Mouse (Mus musculus): ENCODE measurements around the gene Hnrnpl. TPM values are rescaled to one million over a fixed set of nuclear protein-coding genes. Genes with fewer than 3 reads are reported as not detected.

Hnrnpl gene
- polyA plus RNA-seq, 1 experiment: 140 TPM

GRCm38 (mm10) chr7:28789235-28789634, 19.1 kb upstream of the Hnrnpl start:
- H3K27ac ChIP-seq (ENCODE audit: insufficient read depth, low read depth, low read length): peak overlapping the region; percentile 56; the same call in 1 of the 2 replicates
- TF ChIP-seq CTCF (IDR thresholded peaks at IDR 0.05; ENCODE audit: extremely low read depth, insufficient read length, insufficient replicate concordance, low read depth, low read length) (no peak), POLR2A (IDR thresholded peaks at IDR 0.05; ENCODE audit: low read depth, low read length) (no peak)
- H3K36me3 ChIP-seq (ENCODE audit: control insufficient read depth, insufficient read depth, low read length): peaks cover 4% of the 10 kb centered on the region; the same call in 1 of the 2 replicates
- H3K4me1 ChIP-seq (ENCODE audit: control insufficient read depth, insufficient read depth, insufficient read length, low read length): peaks cover 5% of the 10 kb centered on the region
- no peaks in the 10 kb centered on the region for H3K27me3 ChIP-seq (ENCODE audit: control insufficient read depth, insufficient read depth, low read length)
- 80% methylated on average over 3 of the region's 3 CpGs for WGBS
- peak overlapping the region; percentile 51; the same call in 1 of the 2 replicates for H3K4me3 ChIP-seq (ENCODE audit: low read depth, low read length)

DNA sequence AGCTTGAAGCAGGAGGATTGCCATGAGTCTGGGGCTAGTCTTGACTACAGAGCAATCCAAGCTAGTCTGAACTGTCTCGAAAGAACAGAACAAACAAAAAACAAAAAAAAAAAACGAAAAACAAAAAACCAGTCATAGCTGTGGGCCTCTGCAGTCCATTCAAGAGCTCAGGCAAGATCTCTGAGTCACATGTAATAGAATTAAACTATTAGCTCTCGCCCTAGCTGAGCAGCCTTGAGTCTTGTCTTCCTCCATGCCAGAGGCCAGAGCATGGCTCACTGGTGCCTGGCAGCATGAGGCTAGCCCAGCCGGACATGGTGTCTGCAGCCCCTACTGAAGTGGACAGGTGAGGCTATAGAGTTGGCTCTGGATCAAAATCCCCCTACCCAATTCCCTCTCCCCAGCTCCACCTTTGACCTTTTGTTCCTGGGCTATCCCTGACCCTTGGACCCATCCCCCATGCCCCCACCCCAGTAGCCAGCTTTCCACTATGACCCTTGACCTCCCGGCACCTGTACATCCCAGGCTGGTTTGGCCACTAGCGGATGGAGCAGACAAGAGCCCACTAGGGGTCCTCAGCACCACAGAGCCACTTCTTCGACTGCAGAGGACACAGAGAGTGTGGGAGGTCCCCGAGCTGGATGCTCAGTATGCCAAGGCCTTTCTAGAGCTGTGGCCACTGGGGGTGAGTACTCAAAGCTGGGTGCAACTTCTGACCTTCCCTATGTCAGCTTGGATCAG, 18.1 kb upstream of the Hnrnpl start:
- Histone ChIP-seq H3K4me1 (ENCODE audit: control insufficient read depth, insufficient read depth, insufficient read length, low read length) (peaks cover 5% of the 10 kb centered on the region), H3K4me3 (ENCODE audit: low read depth, low read length) (peak overlapping the region; percentile 20; the same call in 1 of the 2 replicates), H3K36me3 (ENCODE audit: control insufficient read depth, insufficient read depth, low read length) (peaks cover 4% of the 10 kb centered on the region; the same call in 1 of the 2 replicates), H3K27me3 (ENCODE audit: control insufficient read depth, insufficient read depth, low read length) (no peaks in the 10 kb centered on the region), H3K27ac (ENCODE audit: insufficient read depth, low read depth, low read length) (no peak overlapping the region)
- no peak for TF ChIP-seq POLR2A (IDR thresholded peaks at IDR 0.05; ENCODE audit: low read depth, low read length)
- TF ChIP-seq CTCF (IDR thresholded peaks at IDR 0.05; ENCODE audit: extremely low read depth, insufficient read length, insufficient replicate concordance, low read depth, low read length): no peak
- 57% methylated on average over 8 of the region's 8 CpGs for whole genome bisulfite sequencing

DNA sequence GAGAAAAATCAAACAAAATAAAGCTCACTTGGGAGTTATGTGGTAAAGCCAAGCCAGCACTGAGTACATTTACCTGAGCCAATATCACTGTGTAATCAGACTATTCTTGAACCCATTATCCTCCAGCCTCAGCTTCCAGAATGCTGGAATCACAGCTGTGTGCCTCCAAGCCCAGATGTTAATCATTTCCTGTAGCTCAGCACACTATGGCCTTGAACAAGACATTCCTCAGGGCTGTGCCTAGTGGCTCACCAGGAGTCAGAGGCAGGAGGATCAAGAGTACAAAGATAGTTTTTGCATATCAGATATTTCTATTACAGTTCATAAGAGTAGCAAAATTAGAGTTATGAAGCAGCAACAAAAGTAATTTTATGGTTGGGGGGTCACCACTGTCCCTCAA, 16.6 kb upstream of the Hnrnpl start:
- H3K27me3 ChIP-seq (ENCODE audit: control insufficient read depth, insufficient read depth, low read length): no peaks in the 10 kb centered on the region
- peaks cover 10% of the 10 kb centered on the region for H3K4me1 ChIP-seq (ENCODE audit: control insufficient read depth, insufficient read depth, insufficient read length, low read length)
- no peak overlapping the region for H3K4me3 ChIP-seq (ENCODE audit: low read depth, low read length)
- TF ChIP-seq POLR2A (IDR thresholded peaks at IDR 0.05; ENCODE audit: low read depth, low read length): no peak
- no peak for TF ChIP-seq CTCF (IDR thresholded peaks at IDR 0.05; ENCODE audit: extremely low read depth, insufficient read length, insufficient replicate concordance, low read depth, low read length)
- H3K36me3 ChIP-seq (ENCODE audit: control insufficient read depth, insufficient read depth, low read length): no peaks in the 10 kb centered on the region
- H3K27ac ChIP-seq (ENCODE audit: insufficient read depth, low read depth, low read length): peak overlapping the region; percentile 27

GRCm38 (mm10) chr7:28792391-28793185, 15.8 kb upstream of the Hnrnpl start:
- no peak for TF ChIP-seq CTCF (IDR thresholded peaks at IDR 0.05; ENCODE audit: extremely low read depth, insufficient read length, insufficient replicate concordance, low read depth, low read length)
- no peak for TF ChIP-seq POLR2A (IDR thresholded peaks at IDR 0.05; ENCODE audit: low read depth, low read length)
- Histone ChIP-seq H3K4me1 (ENCODE audit: control insufficient read depth, insufficient read depth, insufficient read length, low read length) (peaks cover 10% of the 10 kb centered on the region), H3K27ac (ENCODE audit: insufficient read depth, low read depth, low read length) (peak overlapping the region; percentile 52), H3K27me3 (ENCODE audit: control insufficient read depth, insufficient read depth, low read length) (no peaks in the 10 kb centered on the region), H3K36me3 (ENCODE audit: control insufficient read depth, insufficient read depth, low read length) (no peaks in the 10 kb centered on the region; the same call in 1 of the 2 replicates), H3K4me3 (ENCODE audit: low read depth, low read length) (no peak overlapping the region; the same call in 1 of the 2 replicates)
- WGBS: 72% methylated on average over 14 of the region's 14 CpGs

GRCm38 (mm10) chr7:28793834-28794233, 14.5 kb upstream of the Hnrnpl start:
- Histone ChIP-seq H3K4me1 (ENCODE audit: control insufficient read depth, insufficient read depth, insufficient read length, low read length) (peaks cover 10% of the 10 kb centered on the region), H3K4me3 (ENCODE audit: low read depth, low read length) (no peak overlapping the region), H3K36me3 (ENCODE audit: control insufficient read depth, insufficient read depth, low read length) (no peaks in the 10 kb centered on the region; the same call in 1 of the 2 replicates), H3K27me3 (ENCODE audit: control insufficient read depth, insufficient read depth, low read length) (no peaks in the 10 kb centered on the region), H3K27ac (ENCODE audit: insufficient read depth, low read depth, low read length) (no peak overlapping the region)
- no peak for TF ChIP-seq CTCF (IDR thresholded peaks at IDR 0.05; ENCODE audit: extremely low read depth, insufficient read length, insufficient replicate concordance, low read depth, low read length)
- TF ChIP-seq POLR2A (IDR thresholded peaks at IDR 0.05; ENCODE audit: low read depth, low read length): no peak
- 29% methylated on average over 2 of the region's 2 CpGs for whole genome bisulfite sequencing

DNA sequence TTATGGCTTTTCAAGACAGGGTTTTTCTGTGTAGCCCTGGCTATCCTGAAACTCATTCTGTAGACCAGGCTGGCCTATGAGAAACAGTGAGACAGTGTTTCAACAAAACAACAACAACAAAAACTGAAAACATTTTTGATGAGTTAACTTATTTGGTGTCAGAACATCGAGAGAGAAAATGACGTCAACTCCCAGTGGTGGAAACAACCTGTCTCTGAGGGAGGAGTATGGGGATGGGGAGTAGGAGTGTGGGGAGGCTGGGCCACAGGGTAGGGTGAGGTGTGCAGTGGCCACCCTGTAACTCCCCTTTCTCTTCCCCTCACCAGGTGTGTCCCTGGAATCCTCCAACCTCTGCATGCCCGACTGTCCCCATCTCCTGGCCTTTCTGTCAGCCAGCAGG, 13.8 kb upstream of the Hnrnpl start:
- no peak for TF ChIP-seq POLR2A (IDR thresholded peaks at IDR 0.05; ENCODE audit: low read depth, low read length)
- TF ChIP-seq CTCF (IDR thresholded peaks at IDR 0.05; ENCODE audit: extremely low read depth, insufficient read length, insufficient replicate concordance, low read depth, low read length): no peak
- 70% methylated on average over 3 of the region's 3 CpGs for WGBS
- H3K4me1 ChIP-seq (ENCODE audit: control insufficient read depth, insufficient read depth, insufficient read length, low read length): peaks cover 10% of the 10 kb centered on the region

DNA sequence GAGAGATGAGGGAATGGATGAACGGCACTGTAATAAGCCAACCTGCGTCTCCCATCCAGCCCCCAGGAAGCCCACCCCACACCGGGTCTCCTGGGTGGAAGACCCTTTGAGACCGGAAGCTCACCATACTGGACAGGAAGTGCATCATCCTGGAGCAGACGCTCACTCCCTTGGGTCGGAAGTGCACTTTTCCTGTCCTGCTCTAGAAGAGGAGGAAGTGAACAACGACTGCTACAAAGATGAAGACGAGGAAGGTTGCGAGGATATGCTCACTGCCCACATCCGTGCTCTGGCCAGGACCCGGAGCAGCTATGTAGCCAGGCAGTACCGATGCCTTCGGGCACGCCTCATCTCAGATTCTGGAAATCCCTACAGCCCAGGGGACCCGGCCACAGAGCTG, 12.5 kb upstream of the Hnrnpl start:
- TF ChIP-seq CTCF (IDR thresholded peaks at IDR 0.05; ENCODE audit: extremely low read depth, insufficient read length, insufficient replicate concordance, low read depth, low read length) (no peak), POLR2A (IDR thresholded peaks at IDR 0.05; ENCODE audit: low read depth, low read length) (no peak)

More for the DNA sequence above, 13.8 kb upstream of the Hnrnpl start:
- Histone ChIP-seq H3K4me3 (ENCODE audit: low read depth, low read length) (no peak overlapping the region), H3K27ac (ENCODE audit: insufficient read depth, low read depth, low read length) (no peak overlapping the region), H3K36me3 (ENCODE audit: control insufficient read depth, insufficient read depth, low read length) (no peaks in the 10 kb centered on the region; the same call in 1 of the 2 replicates), H3K27me3 (ENCODE audit: control insufficient read depth, insufficient read depth, low read length) (no peaks in the 10 kb centered on the region)

More for the DNA sequence above, 12.5 kb upstream of the Hnrnpl start:
- H3K4me1 ChIP-seq (ENCODE audit: control insufficient read depth, insufficient read depth, insufficient read length, low read length): peaks cover 5% of the 10 kb centered on the region
- H3K27ac ChIP-seq (ENCODE audit: insufficient read depth, low read depth, low read length): peak overlapping the region; percentile 34
- peak overlapping the region; percentile 40 for H3K4me3 ChIP-seq (ENCODE audit: low read depth, low read length)
- WGBS: 66% methylated on average over 15 of the region's 15 CpGs
- no peaks in the 10 kb centered on the region for H3K27me3 ChIP-seq (ENCODE audit: control insufficient read depth, insufficient read depth, low read length)
- H3K36me3 ChIP-seq (ENCODE audit: control insufficient read depth, insufficient read depth, low read length): no peaks in the 10 kb centered on the region; the same call in 1 of the 2 replicates
